Mouse (Mus musculus) neural tube, embryonic 14.5 days (tissue): ENCODE data around the gene Grid1. TPM values are rescaled to one million over a fixed set of nuclear protein-coding genes. Genes with fewer than 3 reads are reported as not detected.
A peak's percentile ranks its signal among the peaks of the same experiment; 100 is the strongest.

Source experiments
- ATAC-seq: fragments of 200-750 bp; cut with Nextera tagmentation; 2 replicates; pipeline ENCODE4 v1.8.0; 2017; ENCODE audit warnings: low read depth, mild to moderate bottlenecking, moderate TSS enrichment, moderate library complexity
- H3K27ac ChIP-seq: fragments of 300-500 bp; sonication (generic); 2 replicates; pipeline ENCODE4 v1.5.1; 2014; ENCODE audit warnings: low read depth, mild to moderate bottlenecking, control low read depth, low read length, moderate library complexity, mixed read lengths
- H3K27me3 ChIP-seq: fragments of 300-500 bp; sonication (generic); 2 replicates; pipeline ENCODE4 v1.6.1; 2014; ENCODE audit warnings: low read length; ENCODE audit not compliant: control insufficient read depth, insufficient read depth
- H3K36me3 ChIP-seq: fragments of 300-500 bp; sonication (generic); 2 replicates; pipeline ENCODE4 v1.6.1; 2014; ENCODE audit warnings: low read length, mixed read lengths; ENCODE audit not compliant: control insufficient read depth, insufficient read depth
- H3K4me1 ChIP-seq: fragments of 300-500 bp; sonication (generic); 2 replicates; pipeline ENCODE4 v1.6.1; 2014; ENCODE audit warnings: low read length; ENCODE audit not compliant: control insufficient read depth, insufficient read depth
- H3K4me2 ChIP-seq: fragments of 300-500 bp; sonication (generic); 2 replicates; pipeline ENCODE4 v1.6.1; 2014; ENCODE audit warnings: mild to moderate bottlenecking, low read depth, low read length, control low read depth
- H3K4me3 ChIP-seq: fragments of 300-500 bp; sonication (generic); 2 replicates; pipeline ENCODE4 v1.5.1; 2014; ENCODE audit warnings: low read depth, low read length, control low read depth, mixed read lengths
- H3K9ac ChIP-seq: fragments of 300-500 bp; sonication (generic); replicated peaks from 2 replicates; pipeline ENCODE4 v1.6.1; 2014; ENCODE audit warnings: low read depth, mild to moderate bottlenecking, control low read depth, low read length, mixed read lengths
- H3K9me3 ChIP-seq: fragments of 300-500 bp; sonication (generic); 2 replicates; pipeline ENCODE4 v1.6.1; 2016; ENCODE audit warnings: low read length; ENCODE audit not compliant: control insufficient read depth
- WGBS: fragments of 180-500 bp; shearing (Covaris S2); extraction: QIAGEN DNeasy Blood & Tissue Kit; methylation state at CpG from one replicate; pipeline ENCODE4 v1.1.7; 2014; 5-methylcytosine and 5-hydroxymethylcytosine counted together
- polyA plus RNA-seq: library from polyadenylated mRNA; unstranded; fragments of >200 nt; fragmentation: Nextera tagmentation; extraction: Ambion mirVana; gene quantifications from 2 replicates; pipeline ENCODE4 v1.2.1, GENCODE M21; 2014

Gene Grid1
- polyA plus RNA-seq, 1 experiment from 2014 or later = 7.9 TPM

- Histone ChIP-seq H3K9ac (no peak overlapping the region), H3K4me1 (no peaks in the 10 kb centered on the region), H3K4me3 (no peak overlapping the region), H3K9me3 (no peaks in the 10 kb centered on the region), H3K27ac (no peak overlapping the region), H3K27me3 (peaks cover 3% of the 10 kb centered on the region; the same call in 1 of the 2 replicates), H3K4me2 (no peak overlapping the region), H3K36me3 (no peaks in the 10 kb centered on the region)
- 38% methylated on average over 7 of the region's 7 CpGs for WGBS
- peak; percentile 79 for ATAC-seq
Measured at GRCm38 (mm10) chr14:35244776-35245548, 425.1 kb downstream of the Grid1 start.

GRCm38 (mm10) chr14:35250412-35250811 is 430.5 kb downstream of the Grid1 start:
- no peak overlapping the region for H3K4me3 ChIP-seq
- peaks cover 3% of the 10 kb centered on the region; the same call in 1 of the 2 replicates for H3K27me3 ChIP-seq
- ATAC-seq = 0 out of 2 replicates have a peak, but pooled peaks have one; percentile 42
- no peak overlapping the region for H3K27ac ChIP-seq
- no peaks in the 10 kb centered on the region for H3K36me3 ChIP-seq
- H3K4me2 ChIP-seq = no peak overlapping the region
- H3K9me3 ChIP-seq = no peaks in the 10 kb centered on the region
- H3K9ac ChIP-seq = no peak overlapping the region
- WGBS = 52% methylated on average over 4 of the region's 4 CpGs
- H3K4me1 ChIP-seq = no peaks in the 10 kb centered on the region

GRCm38 (mm10) chr14:35254477-35254876 is 434.6 kb downstream of the Grid1 start:
- Histone ChIP-seq H3K27me3 (no peaks in the 10 kb centered on the region), H3K27ac (no peak overlapping the region), H3K4me3 (no peak overlapping the region), H3K4me2 (no peak overlapping the region), H3K36me3 (no peaks in the 10 kb centered on the region), H3K9ac (no peak overlapping the region), H3K9me3 (no peaks in the 10 kb centered on the region), H3K4me1 (no peaks in the 10 kb centered on the region)
- no peak for ATAC-seq
- 48% methylated on average over 2 of the region's 2 CpGs for WGBS

GRCm38 (mm10) chr14:35270260-35270659 is 450.4 kb downstream of the Grid1 start:
- no peaks in the 10 kb centered on the region for H3K4me1 ChIP-seq
- H3K27ac ChIP-seq = no peak overlapping the region
- H3K4me2 ChIP-seq = no peak overlapping the region
- no peaks in the 10 kb centered on the region for H3K9me3 ChIP-seq
- no peak overlapping the region for H3K4me3 ChIP-seq
- no peaks in the 10 kb centered on the region for H3K36me3 ChIP-seq
- no peaks in the 10 kb centered on the region for H3K27me3 ChIP-seq
- ATAC-seq = no peak
- 93% methylated on average over 4 of the region's 4 CpGs for WGBS
- H3K9ac ChIP-seq = no peak overlapping the region

GRCm38 (mm10) chr14:35309201-35309600 is 489.3 kb downstream of the Grid1 start:
- H3K4me3 ChIP-seq = no peak overlapping the region
- WGBS = 92% methylated on average over 7 of the region's 7 CpGs
- no peaks in the 10 kb centered on the region for H3K9me3 ChIP-seq
- H3K4me2 ChIP-seq = no peak overlapping the region
- H3K27ac ChIP-seq = no peak overlapping the region
- no peak for ATAC-seq
- no peak overlapping the region for H3K9ac ChIP-seq
- H3K4me1 ChIP-seq = no peaks in the 10 kb centered on the region
- H3K36me3 ChIP-seq = no peaks in the 10 kb centered on the region
- no peaks in the 10 kb centered on the region for H3K27me3 ChIP-seq

- 53% methylated on average over 5 of the region's 5 CpGs for WGBS
- Histone ChIP-seq H3K4me1 (no peaks in the 10 kb centered on the region), H3K4me2 (no peak overlapping the region), H3K4me3 (no peak overlapping the region), H3K27ac (no peak overlapping the region), H3K9ac (no peak overlapping the region), H3K9me3 (no peaks in the 10 kb centered on the region), H3K27me3 (no peaks in the 10 kb centered on the region), H3K36me3 (no peaks in the 10 kb centered on the region)
- ATAC-seq = peak; percentile 31; the same call in 1 of the 2 replicates
Measured at GRCm38 (mm10) chr14:35313380-35314299, 493.7 kb downstream of the Grid1 start.

GRCm38 (mm10) chr14:35326306-35326705 is 506.4 kb downstream of the Grid1 start:
- H3K9me3 ChIP-seq = no peaks in the 10 kb centered on the region
- H3K36me3 ChIP-seq = no peaks in the 10 kb centered on the region
- no peak overlapping the region for H3K27ac ChIP-seq
- H3K4me3 ChIP-seq = no peak overlapping the region
- H3K27me3 ChIP-seq = no peaks in the 10 kb centered on the region
- H3K4me2 ChIP-seq = no peak overlapping the region
- H3K9ac ChIP-seq = no peak overlapping the region
- WGBS = 73% methylated on average over 1 of the region's 1 CpGs
- H3K4me1 ChIP-seq = no peaks in the 10 kb centered on the region
- ATAC-seq = no peak

- H3K9me3 ChIP-seq = no peaks in the 10 kb centered on the region
- H3K36me3 ChIP-seq = no peaks in the 10 kb centered on the region
- no peak overlapping the region for H3K9ac ChIP-seq
- 80% methylated on average over 3 of the region's 3 CpGs for WGBS
- no peaks in the 10 kb centered on the region for H3K4me1 ChIP-seq
- H3K4me3 ChIP-seq = no peak overlapping the region
- ATAC-seq = no peak
- H3K27ac ChIP-seq = no peak overlapping the region
- no peaks in the 10 kb centered on the region for H3K27me3 ChIP-seq
- no peak overlapping the region for H3K4me2 ChIP-seq
Measured at GRCm38 (mm10) chr14:35336561-35336960, 516.7 kb downstream of the Grid1 start.

GRCm38 (mm10) chr14:35356011-35356410 is 536.1 kb downstream of the Grid1 start:
- Histone ChIP-seq H3K4me3 (no peak overlapping the region), H3K9me3 (no peaks in the 10 kb centered on the region), H3K4me1 (no peaks in the 10 kb centered on the region), H3K27ac (no peak overlapping the region), H3K27me3 (no peaks in the 10 kb centered on the region), H3K36me3 (no peaks in the 10 kb centered on the region), H3K9ac (no peak overlapping the region), H3K4me2 (no peak overlapping the region)
- WGBS = 64% methylated on average over 3 of the region's 3 CpGs
- ATAC-seq = no peak
